Mouse (Mus musculus) CH12.LX (cell line): ENCODE data around the gene Renbp. TPM values are rescaled to one million over a fixed set of nuclear protein-coding genes. Genes with fewer than 3 reads are reported as not detected.

ENCODE experiments used
- DNase-seq: peaks from one replicate; pipeline ENCODE4 v3.0.0-alpha.2; 2013; ENCODE audit errors: extremely low read depth
- H3K27ac ChIP-seq: 2 replicates; pipeline ENCODE4 v1.5.1; 2012; ENCODE audit warnings: low read depth, mild to moderate bottlenecking, control low read depth, moderate library complexity; ENCODE audit not compliant: insufficient read depth
- H3K27me3 ChIP-seq: replicated peaks from 2 replicates; pipeline ENCODE3; 2012; ENCODE audit warnings: inconsistent platforms
- H3K36me3 ChIP-seq, 2 experiments: replicated peaks in 1 of 2; 2 replicates each; pipeline versions ENCODE3 to v1.6.1; 2012; ENCODE audit warnings: inconsistent platforms in 1 of 2, low read length in 1 of 2, mild to moderate bottlenecking in 1 of 2, mixed read lengths in 1 of 2, moderate library complexity in 1 of 2; ENCODE audit not compliant: control insufficient read depth in 1 of 2, insufficient read depth in 1 of 2
- H3K4me1 ChIP-seq, 2 experiments: 2 replicates each; pipeline ENCODE4 v1.6.1; 2012; ENCODE audit warnings: inconsistent platforms in 1 of 2, moderate library complexity in 1 of 2; ENCODE audit not compliant: insufficient read depth in 2 of 2, control insufficient read depth in 1 of 2
- H3K4me2 ChIP-seq: 2 replicates; pipeline ENCODE4 v1.6.1; 2012; ENCODE audit warnings: low read depth, mild to moderate bottlenecking, control low read depth; ENCODE audit not compliant: poor library complexity, insufficient read depth, severe bottlenecking
- H3K4me3 ChIP-seq, 3 experiments: fragments of 150-350 bp in 1 of 3; sonication (generic) in 1 of 3; replicated peaks in 1 of 3; 2 replicates each; pipeline versions ENCODE3 to v1.5.1; 2011 to 2012; ENCODE audit warnings: low read depth in 2 of 3, low read length in 2 of 3, mild to moderate bottlenecking in 2 of 3, moderate library complexity in 2 of 3, control low read depth in 1 of 3, improper control_type of control experiment in 1 of 3, inconsistent platforms in 1 of 3, mixed read lengths in 1 of 3; ENCODE audit not compliant: poor library complexity in 1 of 3
- H3K79me2 ChIP-seq: replicated peaks from 2 replicates; pipeline ENCODE4 v1.6.1; 2012; ENCODE audit warnings: mild to moderate bottlenecking, moderate library complexity; ENCODE audit not compliant: control insufficient read depth, poor library complexity, insufficient read depth, severe bottlenecking; ENCODE audit errors: extremely low read depth
- H3K9ac ChIP-seq: 2 replicates; pipeline ENCODE4 v1.6.1; 2012; ENCODE audit warnings: low read depth, mild to moderate bottlenecking, control low read depth, moderate library complexity; ENCODE audit not compliant: insufficient read depth
- H3K9me3 ChIP-seq: replicated peaks from 2 replicates; pipeline ENCODE3; 2012; ENCODE audit warnings: low read length, inconsistent platforms, mixed read lengths
- BHLHE40 ChIP-seq: IDR thresholded peaks from 2 replicates; pipeline ENCODE4 v1.6.1; 2011; ENCODE audit warnings: mild to moderate bottlenecking, low read depth, low read length, improper control_type of control experiment
- CHD1 ChIP-seq: IDR thresholded peaks from 2 replicates; pipeline ENCODE4 v1.6.1; 2012; ENCODE audit warnings: low read depth, low read length, improper control_type of control experiment, inconsistent platforms
- CHD2 ChIP-seq: IDR thresholded peaks from 2 replicates; pipeline ENCODE4 v1.6.1; 2011; ENCODE audit warnings: low read length, improper control_type of control experiment
- CTCF ChIP-seq, 2 experiments: IDR thresholded peaks in 1 of 2; conservative IDR thresholded peaks in 1 of 2; 2 replicates each; pipeline ENCODE4 v1.5.1; 2011 to 2012; ENCODE audit warnings: low read depth in 2 of 2, low read length in 2 of 2, improper control_type of control experiment in 1 of 2, inconsistent platforms in 1 of 2, mild to moderate bottlenecking in 1 of 2, moderate library complexity in 1 of 2
- E2F4 ChIP-seq: IDR thresholded peaks from 2 replicates; pipeline ENCODE4 v1.6.1; 2011; ENCODE audit warnings: low read depth, low read length, improper control_type of control experiment; ENCODE audit not compliant: insufficient replicate concordance
- ELF1 ChIP-seq: IDR thresholded peaks from 2 replicates; pipeline ENCODE4 v1.6.1; 2014; ENCODE audit warnings: low read depth, mild to moderate bottlenecking, inconsistent platforms, low read length, improper control_type of control experiment
- EP300 ChIP-seq: IDR thresholded peaks from 2 replicates; pipeline ENCODE4 v1.6.1; 2011; ENCODE audit warnings: low read length, improper control_type of control experiment
- ETS1 ChIP-seq: conservative IDR thresholded peaks from 2 replicates; pipeline ENCODE4 v1.6.1; 2012; ENCODE audit warnings: low read depth, mild to moderate bottlenecking, inconsistent platforms, low read length, improper control_type of control experiment, moderate library complexity
- HCFC1 ChIP-seq: IDR thresholded peaks from 2 replicates; pipeline ENCODE4 v1.6.1; 2012; ENCODE audit warnings: low read depth, mild to moderate bottlenecking, inconsistent platforms, low read length, improper control_type of control experiment
- IRF4 ChIP-seq: IDR thresholded peaks from 2 replicates; pipeline ENCODE4 v1.6.1; 2014; ENCODE audit warnings: low read depth, mild to moderate bottlenecking, inconsistent platforms, low read length, improper control_type of control experiment
- JUN ChIP-seq: IDR thresholded peaks from 2 replicates; pipeline ENCODE4 v1.6.1; 2011; ENCODE audit warnings: low read depth, mild to moderate bottlenecking, low read length, improper control_type of control experiment, moderate library complexity; ENCODE audit not compliant: insufficient read depth
- JUND ChIP-seq: conservative IDR thresholded peaks from 2 replicates; pipeline ENCODE4 v1.6.1; 2011; ENCODE audit warnings: low read depth, low read length, improper control_type of control experiment
- MAFK ChIP-seq: IDR thresholded peaks from 2 replicates; pipeline ENCODE4 v1.6.1; 2011; ENCODE audit warnings: low read length, improper control_type of control experiment; ENCODE audit not compliant: insufficient replicate concordance
- MAX ChIP-seq: IDR thresholded peaks from 2 replicates; pipeline ENCODE4 v1.6.1; 2011; ENCODE audit warnings: low read length, improper control_type of control experiment
- MEF2A ChIP-seq: IDR thresholded peaks from 2 replicates; pipeline ENCODE4 v1.6.1; 2014; ENCODE audit warnings: low read depth, mild to moderate bottlenecking, inconsistent platforms, low read length, improper control_type of control experiment, borderline replicate concordance
- MXI1 ChIP-seq: IDR thresholded peaks from 2 replicates; pipeline ENCODE4 v1.6.1; 2011; ENCODE audit warnings: mild to moderate bottlenecking, low read depth, low read length, improper control_type of control experiment
- MYC ChIP-seq: IDR thresholded peaks from 2 replicates; pipeline ENCODE4 v1.6.1; 2011; ENCODE audit warnings: low read depth, mild to moderate bottlenecking, improper control_type of control experiment, low read length
- NELFE ChIP-seq: IDR thresholded peaks from 2 replicates; pipeline ENCODE4 v1.6.1; 2011; ENCODE audit warnings: low read depth, low read length, improper control_type of control experiment
- PAX5 ChIP-seq: IDR thresholded peaks from 2 replicates; pipeline ENCODE4 v1.6.1; 2012; ENCODE audit warnings: low read length, inconsistent platforms, mixed read lengths
- POLR2A ChIP-seq: IDR thresholded peaks from 2 replicates; pipeline ENCODE4 v1.6.1; 2011; ENCODE audit warnings: low read depth, mild to moderate bottlenecking, improper control_type of control experiment, low read length
- RAD21 ChIP-seq: IDR thresholded peaks from 2 replicates; pipeline ENCODE4 v1.6.1; 2011; ENCODE audit warnings: low read depth, mild to moderate bottlenecking, low read length, improper control_type of control experiment, moderate library complexity
- RCOR1 ChIP-seq: conservative IDR thresholded peaks from 2 replicates; pipeline ENCODE4 v1.6.1; 2012; ENCODE audit warnings: low read depth, mild to moderate bottlenecking, inconsistent platforms, low read length, improper control_type of control experiment
- SIN3A ChIP-seq: IDR thresholded peaks from 2 replicates; pipeline ENCODE4 v1.6.1; 2012; ENCODE audit warnings: low read length, improper control_type of control experiment, inconsistent platforms
- SMC3 ChIP-seq: IDR thresholded peaks from 2 replicates; pipeline ENCODE4 v1.6.1; 2011; ENCODE audit warnings: low read depth, low read length, improper control_type of control experiment
- TBP ChIP-seq: conservative IDR thresholded peaks from 2 replicates; pipeline ENCODE4 v1.6.1; 2011; ENCODE audit warnings: low read depth, low read length, improper control_type of control experiment
- TCF12 ChIP-seq: IDR thresholded peaks from 2 replicates; pipeline ENCODE4 v1.6.1; 2014; ENCODE audit warnings: low read depth, mild to moderate bottlenecking, inconsistent platforms, low read length, improper control_type of control experiment
- UBTF ChIP-seq: IDR thresholded peaks from 2 replicates; pipeline ENCODE4 v1.6.1; 2012; ENCODE audit warnings: low read depth, mild to moderate bottlenecking, inconsistent platforms, low read length, improper control_type of control experiment, moderate library complexity
- USF1 ChIP-seq: IDR thresholded peaks from 2 replicates; pipeline ENCODE4 v1.6.1; 2014; ENCODE audit warnings: low read depth, mild to moderate bottlenecking, inconsistent platforms, low read length, improper control_type of control experiment
- USF2 ChIP-seq: conservative IDR thresholded peaks from 2 replicates; pipeline ENCODE4 v1.6.1; 2011; ENCODE audit warnings: low read depth, low read length, improper control_type of control experiment
- ZKSCAN1 ChIP-seq: IDR thresholded peaks from 2 replicates; pipeline ENCODE4 v1.6.1; 2012; ENCODE audit warnings: low read depth, inconsistent platforms, low read length, improper control_type of control experiment, borderline replicate concordance
- ZMIZ1 ChIP-seq: IDR thresholded peaks from 2 replicates; pipeline ENCODE4 v1.6.1; 2012; ENCODE audit warnings: low read depth, mild to moderate bottlenecking, inconsistent platforms, low read length, improper control_type of control experiment
- ZNF384 ChIP-seq: IDR thresholded peaks from 2 replicates; pipeline ENCODE4 v1.6.1; 2012; ENCODE audit warnings: low read depth, low read length, improper control_type of control experiment, inconsistent platforms
- dilution Hi-C: fragments of 300-500 bp; cut with MboI; formaldehyde crosslinking; loops from 2 replicates; pipeline ENCODE4 v1.14.3; 2020; ENCODE audit warnings: low sequenced_read_pairs; ENCODE audit not compliant: extremely low pct_unique_long_range_greater_than_20kb, extremely low pct_ligation_motif_present
- in situ Hi-C: fragments of 300-500 bp; cut with MboI; formaldehyde crosslinking; loops from 3 replicates; pipeline ENCODE4 v1.14.3; 2019; ENCODE audit warnings: low sequenced_read_pairs, low pct_ligation_motif_present, low pct_unique_long_range_greater_than_20kb, mixed read lengths
- polyA plus RNA-seq: library from polyadenylated mRNA; unstranded; fragments of >175 nt; gene quantifications from 2 replicates; pipeline ENCODE4 v1.2.1, GENCODE M21; 2012; ENCODE audit warnings: low read depth; ENCODE audit not compliant: insufficient read length
- total RNA-seq, 2 experiments: library from RNA; depleted of rRNA; stranded (reverse); fragments of 300-350 nt in 1 of 2; fragments of >200 nt in 1 of 2; gene quantifications; 2 replicates each; pipeline ENCODE4 v1.2.3; 2012 to 2014

Renbp gene
- total and polyA plus RNA-seq, 3 experiments: 24.7 to 66.3 (median 43.4) TPM

DNA sequence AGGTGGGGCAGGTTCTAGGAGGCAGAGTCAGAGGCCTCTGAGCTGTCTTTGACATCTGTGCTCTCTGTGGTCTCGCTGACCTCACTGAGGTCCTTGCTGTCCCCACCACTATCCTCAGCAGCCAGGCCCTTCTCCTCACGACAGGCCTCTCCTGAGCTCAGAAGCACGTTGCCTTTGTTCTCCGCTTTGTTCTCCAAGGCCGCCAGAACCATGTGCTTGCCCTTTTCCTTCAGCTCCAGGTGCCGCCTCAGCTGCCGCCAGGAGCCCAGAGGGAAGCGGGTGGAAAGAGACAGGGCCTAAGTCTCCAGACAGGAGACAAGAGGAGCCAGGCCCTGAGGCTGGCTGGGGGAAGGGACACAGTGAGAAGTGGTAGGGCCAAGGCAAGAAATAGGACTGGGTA, 13.7 kb downstream of the Renbp start:
- Histone ChIP-seq H3K4me2 (no peak overlapping the region), H3K27ac (no peak overlapping the region), H3K36me3 (peaks cover 31 to 33% of the 10 kb centered on the region in 2 experiments), H3K27me3 (no peaks in the 10 kb centered on the region), H3K9ac (no peak overlapping the region), H3K4me1 (peaks cover 4 to 32% of the 10 kb centered on the region in 2 experiments; a peak in 3 of 4 replicates), H3K4me3 (no peak overlapping the region), H3K79me2 (peaks cover 16% of the 10 kb centered on the region), H3K9me3 (no peaks in the 10 kb centered on the region)
- in situ Hi-C loops (no loop called here), dilution Hi-C loops (no loop called here)
- no peak for TF ChIP-seq RAD21
- DNase-seq: no peak

DNA sequence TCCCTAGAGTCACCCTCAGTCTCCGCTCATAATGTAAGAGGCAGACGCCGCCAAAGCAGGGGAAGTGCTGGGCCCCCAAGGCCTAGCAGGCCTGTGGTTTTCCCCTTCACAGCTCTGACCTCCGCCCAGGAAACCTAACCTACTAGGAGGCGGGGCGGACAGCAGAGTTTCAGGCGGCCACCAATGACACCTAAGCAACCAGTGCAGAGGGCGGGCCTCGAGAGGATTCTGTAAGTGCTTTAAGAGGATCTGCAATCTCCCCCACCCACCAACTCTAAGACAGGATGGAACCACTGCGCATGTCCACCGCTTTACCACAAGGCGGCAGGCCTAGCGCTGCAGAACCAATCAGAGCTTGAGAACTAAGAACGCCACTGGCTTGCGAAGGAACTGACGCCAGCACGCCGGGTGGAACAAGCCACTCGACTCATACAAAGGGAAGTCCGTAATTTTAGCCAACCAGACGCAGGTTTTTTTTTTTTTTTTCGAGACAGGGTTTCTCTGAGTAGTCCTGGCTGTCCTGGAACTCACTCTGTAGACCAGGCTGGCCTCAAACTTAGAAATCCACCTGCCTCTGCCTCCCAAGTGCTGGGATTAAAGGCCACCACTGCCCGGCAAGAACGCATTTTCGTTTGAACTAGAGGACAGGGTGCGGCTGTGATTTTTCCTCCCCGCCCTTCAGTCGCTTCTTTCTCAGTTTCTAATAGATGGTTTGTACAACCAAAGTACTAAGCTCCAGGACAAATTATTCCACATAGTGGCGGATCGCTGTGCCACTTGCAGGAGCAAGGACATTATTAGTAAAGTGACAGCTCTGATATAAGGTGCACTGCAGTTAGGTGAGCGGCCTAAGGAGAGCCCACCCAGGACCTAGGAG, 15.6 kb downstream of the Renbp start:
- H3K4me1 ChIP-seq: peaks cover 8 to 39% of the 10 kb centered on the region in 2 experiments
- dilution Hi-C loops: no loop called here
- peaks cover 30 to 33% of the 10 kb centered on the region in 2 experiments for H3K36me3 ChIP-seq
- TF ChIP-seq ELF1 (peak; percentile 36; the same call in 1 of the 2 replicates), SIN3A (no peak), MAFK (no peak), HCFC1 (peak; percentile 56), CHD1 (no peak), CHD2 (no peak), POLR2A (peak; percentile 65; the same call in 1 of the 2 replicates), MAX (no peak), USF1 (no peak), EP300 (0 out of 2 replicates have a peak, but pooled peaks have one; percentile 15), JUN (no peak), IRF4 (no peak), PAX5 (no peak), MEF2A (peak; percentile 16; the same call in 1 of the 2 replicates), SMC3 (no peak), RCOR1 (no peak), BHLHE40 (no peak), ZMIZ1 (no peak), CTCF (conservative IDR thresholded peaks at IDR 0.05 in 1 of 2, IDR thresholded peaks at IDR 0.05 in 1 of 2; ENCODE audit: low read depth in 2 of 2, low read length in 2 of 2) (no peak), TCF12 (no peak), NELFE (no peak; the same call in 1 of the 2 replicates), TBP (0 out of 2 replicates have a peak, but pooled peaks have one; percentile 21), RAD21 (no peak), ZKSCAN1 (no peak), USF2 (no peak), MXI1 (no peak), JUND (no peak), ZNF384 (peak; percentile 90), MYC (no peak), ETS1 (no peak), E2F4 (no peak), UBTF (no peak)

More for the DNA sequence above, 15.6 kb downstream of the Renbp start:
- Histone ChIP-seq H3K9ac (peak overlapping the region; percentile 74), H3K27me3 (no peaks in the 10 kb centered on the region), H3K4me2 (peak overlapping the region; percentile 56; the same call in 1 of the 2 replicates), H3K79me2 (peaks cover 4% of the 10 kb centered on the region), H3K4me3 (peak overlapping the region; percentile 19 to 40 (median 39)), H3K27ac (peak overlapping the region; percentile 81), H3K9me3 (no peaks in the 10 kb centered on the region)
- in situ Hi-C loops: no loop called here
- peak; percentile 97 for DNase-seq
